Mouse (Mus musculus) embryo, embryonic 11.5 days (tissue): Measurements from ENCODE around the gene Fgf10.

Experiments
- DNase-seq: peaks from one replicate; pipeline ENCODE4 v3.0.0-alpha.2; 2012; ENCODE audit warnings: low read depth, low spot score

Gene Fgf10

DNA sequence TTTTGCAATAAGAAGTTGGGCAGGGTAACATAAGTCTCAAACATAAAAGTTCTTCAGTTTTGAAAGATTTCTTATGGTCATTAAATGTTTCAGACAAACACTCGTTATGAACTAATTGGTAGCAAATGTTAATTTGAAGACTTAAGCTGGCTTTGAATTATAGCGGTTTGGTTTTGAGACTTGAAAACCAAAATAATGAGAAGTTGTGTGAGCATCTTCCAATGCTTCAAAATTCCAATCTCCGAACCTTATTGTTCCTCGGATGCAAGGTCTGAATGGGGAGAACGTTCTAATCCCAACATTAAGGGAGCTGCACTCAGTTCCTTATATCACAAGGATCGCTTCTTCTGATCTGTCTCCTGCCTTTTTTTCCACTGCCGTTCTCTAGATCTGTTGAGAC is at the start of gene Fgf10:
Gene Fgf10 (plus strand): TSS at position 301 of the 400 bp plus-strand sequence.
- DNase-seq, result no peak

DNA sequence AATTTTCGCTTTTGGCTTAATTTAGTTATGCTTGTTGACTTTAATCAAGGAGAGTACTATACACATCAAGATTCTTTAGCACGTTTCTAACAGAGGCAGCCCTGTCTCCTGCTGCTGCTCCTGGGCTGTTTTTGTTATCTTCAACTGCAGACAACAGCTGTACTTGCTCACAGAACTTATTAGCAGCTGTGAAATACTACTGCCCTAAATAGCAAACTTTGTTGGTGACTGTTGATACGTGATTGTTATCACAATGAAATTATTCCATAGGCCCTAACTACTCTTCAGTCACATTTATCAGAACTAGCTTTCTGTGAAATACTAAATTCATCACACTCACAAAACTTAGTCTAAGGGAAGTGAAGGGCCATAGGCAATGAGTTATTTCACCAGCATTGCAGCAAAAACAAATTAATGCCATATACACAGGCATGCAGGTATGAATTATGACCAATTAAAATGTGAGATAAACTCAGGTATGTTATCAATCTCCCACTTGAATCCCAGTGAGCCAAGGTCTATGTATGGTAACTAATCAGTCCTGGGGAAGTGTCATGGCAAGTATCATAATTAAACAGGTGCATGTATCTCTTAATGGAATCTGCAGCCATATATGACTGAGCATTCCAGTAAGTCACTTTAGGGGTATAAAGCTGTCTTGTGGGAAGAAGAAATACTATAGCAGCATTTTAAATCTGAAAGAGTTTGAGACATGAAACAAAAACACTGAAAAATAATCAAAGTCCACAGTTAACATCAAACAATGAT is 39.7 kb upstream of the Fgf10 start:
- no peak for DNase-seq

DNA sequence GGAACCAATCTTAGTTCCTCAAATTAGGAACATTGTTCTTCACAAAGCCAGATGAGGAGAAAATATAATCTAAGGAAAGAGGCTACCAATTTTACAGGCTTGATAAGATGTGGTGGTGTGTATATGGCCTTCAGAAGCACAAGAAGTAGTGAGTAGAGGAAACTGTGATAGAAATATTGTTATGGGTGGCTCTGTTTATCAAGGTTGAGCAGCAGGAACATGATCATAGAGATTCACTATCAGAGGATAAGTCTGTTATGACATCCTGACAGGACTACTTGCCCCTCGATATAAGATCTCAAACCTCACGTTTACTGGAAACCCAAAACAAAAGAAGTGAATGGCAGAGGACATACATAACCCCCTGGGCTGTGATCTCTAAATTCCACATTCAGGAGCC is 38.1 kb upstream of the Fgf10 start:
- no peak for DNase-seq

DNA sequence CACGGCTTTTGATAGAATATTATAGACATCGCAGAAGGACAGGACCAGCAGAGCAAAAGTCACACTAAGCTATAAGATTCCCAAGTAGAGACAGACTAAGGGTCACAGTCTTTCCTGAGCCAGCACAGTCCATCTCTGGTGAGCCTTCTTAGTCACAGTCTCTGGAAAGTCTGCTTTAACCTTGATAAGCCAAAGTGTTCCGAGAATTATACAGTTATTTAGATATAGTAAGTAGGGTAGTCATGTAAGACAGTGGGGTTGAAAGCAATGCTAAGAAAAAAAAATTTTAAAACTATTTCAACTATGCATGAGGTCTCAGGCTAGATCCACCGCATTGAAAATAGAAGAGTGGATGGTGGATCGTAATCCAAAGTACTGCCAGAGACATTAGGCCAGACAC is 33.5 kb upstream of the Fgf10 start:
- DNase-seq, result no peak

DNA sequence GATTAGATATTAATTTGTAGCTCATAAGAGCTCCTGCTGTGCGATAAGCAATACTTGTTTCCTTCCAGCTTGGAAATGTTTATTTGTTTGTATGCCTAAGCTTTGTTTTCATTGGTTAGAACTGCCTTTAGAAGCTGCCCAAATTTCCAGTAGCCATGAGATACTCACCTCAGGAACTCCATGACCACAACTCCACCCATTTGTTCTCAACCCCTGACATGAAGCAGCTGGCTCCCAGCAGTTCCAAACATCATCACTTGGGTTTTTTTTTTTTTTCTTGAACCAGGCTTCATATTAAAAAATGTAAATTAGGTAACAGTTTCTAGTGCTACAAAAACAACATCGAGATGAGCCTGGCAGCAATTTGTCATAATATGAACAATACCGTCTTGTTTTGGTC is 27.0 kb upstream of the Fgf10 start:
- DNase-seq, result no peak

DNA sequence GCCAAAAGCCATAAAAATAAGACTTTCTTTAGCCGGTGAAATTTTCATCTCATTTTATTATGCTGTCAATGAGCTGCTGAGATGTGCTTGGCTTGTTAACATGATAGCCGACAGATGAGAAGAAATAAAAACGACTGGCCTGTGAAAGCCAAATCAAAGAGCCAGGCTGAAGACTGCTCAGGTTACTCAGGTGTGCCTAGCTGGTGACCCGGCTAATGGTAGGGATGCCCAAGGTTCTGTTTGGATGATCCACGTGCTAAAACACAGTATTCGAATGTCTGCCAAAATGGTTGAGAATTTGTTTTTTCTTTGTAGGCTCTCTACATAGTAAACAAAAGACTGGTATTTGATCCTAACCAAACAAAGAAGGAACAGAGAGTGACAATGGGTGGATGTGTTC is 26.5 kb upstream of the Fgf10 start:
- no peak for DNase-seq

DNA sequence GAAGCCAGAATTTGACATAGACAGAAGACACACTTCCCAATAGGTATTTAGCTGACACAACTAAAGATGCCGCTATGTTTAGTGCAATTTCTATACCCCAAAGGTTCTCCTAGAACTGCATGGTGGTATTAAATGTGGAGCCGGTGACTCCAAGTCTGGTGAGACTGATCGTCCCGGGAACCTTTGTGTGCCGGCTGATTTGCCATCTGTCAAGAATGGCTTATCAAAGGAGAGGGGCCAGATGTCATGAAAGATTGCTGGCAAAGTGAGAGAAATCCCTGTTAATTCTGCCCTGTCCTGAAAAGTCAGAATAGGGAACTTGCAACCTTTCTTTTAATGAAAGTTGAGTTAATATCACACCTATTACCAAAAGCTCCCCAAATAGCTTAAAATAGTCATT is 12.6 kb upstream of the Fgf10 start:
- no peak for DNase-seq

DNA sequence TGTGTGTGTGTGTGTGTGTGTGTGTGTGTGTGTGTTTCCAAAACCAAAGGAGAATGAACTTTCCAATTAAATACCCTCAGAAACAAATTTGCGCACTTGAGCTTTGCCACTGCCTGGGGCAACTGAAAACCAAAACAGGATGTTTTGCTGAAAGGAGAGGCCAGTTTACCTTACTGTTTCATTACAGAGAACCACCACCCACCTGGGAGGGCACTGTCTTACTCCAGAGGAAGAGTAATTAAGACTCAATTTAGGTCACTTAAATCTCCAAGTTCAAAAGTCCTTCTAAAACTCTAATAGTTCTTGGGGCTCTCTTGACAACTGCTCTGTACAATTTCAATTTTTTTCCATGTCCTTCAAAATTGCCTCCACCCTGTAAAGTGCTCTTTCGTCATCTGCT is 11.6 kb upstream of the Fgf10 start:
- DNase-seq, result no peak

DNA sequence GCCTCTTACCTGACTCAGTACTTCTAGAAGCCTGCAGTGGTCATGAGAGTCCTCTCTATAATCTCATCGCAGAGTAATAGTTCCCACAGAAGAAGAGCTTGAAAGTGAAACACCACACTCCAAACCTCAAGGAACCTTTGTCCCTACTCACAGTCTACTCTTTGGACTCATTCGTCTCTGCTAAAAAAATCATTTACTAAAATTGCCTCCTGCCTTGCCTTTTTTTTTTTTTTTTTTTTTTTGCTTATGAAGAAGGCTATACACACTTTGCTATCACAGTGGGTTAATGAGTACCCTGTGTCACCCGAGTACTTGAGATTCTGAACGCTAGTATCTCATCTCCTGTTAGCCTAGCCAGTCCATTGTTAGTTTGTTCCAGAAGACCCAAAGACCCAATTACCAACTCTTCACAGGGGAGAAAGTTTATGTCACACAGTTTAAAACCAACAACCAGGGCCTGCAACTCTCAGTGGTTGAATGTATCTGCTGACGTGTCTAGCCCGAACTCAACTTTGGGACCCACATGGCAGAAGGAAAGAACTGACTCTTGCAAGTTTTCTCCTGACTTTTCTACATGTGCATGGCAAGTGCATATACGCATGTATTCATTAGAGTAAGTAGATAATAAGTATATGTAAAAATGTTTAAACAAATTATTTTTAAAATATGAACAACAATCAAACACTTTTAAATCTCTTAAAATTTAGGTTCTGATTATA is 10.8 kb upstream of the Fgf10 start:
- no peak for DNase-seq

DNA sequence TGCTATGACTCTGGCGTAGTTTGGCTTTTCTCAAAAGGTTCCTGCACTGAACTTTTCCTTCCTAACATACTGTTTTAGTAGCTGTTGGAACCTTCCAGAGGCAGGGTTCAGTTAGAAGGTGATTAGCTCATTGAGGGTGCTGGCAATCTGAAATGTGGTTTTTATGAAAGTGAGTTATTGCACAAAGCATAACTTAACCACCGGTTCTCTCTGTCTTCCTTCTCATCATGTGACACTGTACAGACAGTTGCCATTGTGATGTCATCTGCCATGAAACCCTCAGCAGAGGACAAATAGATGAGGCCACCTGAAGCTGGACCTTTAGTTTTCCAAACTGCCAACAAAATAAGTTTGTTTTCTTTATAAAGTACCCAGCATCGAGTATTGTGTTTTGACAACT is 7.9 kb upstream of the Fgf10 start:
- no peak for DNase-seq

DNA sequence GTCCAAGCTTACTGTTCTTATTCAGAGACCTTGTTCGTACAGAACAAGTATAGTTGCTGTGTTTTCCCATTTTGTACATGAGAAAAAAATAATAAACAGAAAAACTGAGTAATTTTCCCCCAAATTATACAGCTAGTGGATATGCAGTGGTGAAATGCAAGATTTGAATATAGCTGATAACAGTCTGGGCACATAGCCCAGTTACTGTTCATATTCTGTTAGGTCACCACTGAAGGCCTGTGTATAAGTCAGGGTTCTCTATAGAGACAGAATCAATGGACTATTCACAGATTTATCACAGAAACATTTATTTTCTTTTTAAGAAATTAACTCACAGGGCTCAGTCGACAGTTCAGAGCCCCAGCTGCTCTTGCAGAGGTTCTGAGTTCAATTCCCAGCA is 4.7 kb upstream of the Fgf10 start:
- DNase-seq, result no peak

DNA sequence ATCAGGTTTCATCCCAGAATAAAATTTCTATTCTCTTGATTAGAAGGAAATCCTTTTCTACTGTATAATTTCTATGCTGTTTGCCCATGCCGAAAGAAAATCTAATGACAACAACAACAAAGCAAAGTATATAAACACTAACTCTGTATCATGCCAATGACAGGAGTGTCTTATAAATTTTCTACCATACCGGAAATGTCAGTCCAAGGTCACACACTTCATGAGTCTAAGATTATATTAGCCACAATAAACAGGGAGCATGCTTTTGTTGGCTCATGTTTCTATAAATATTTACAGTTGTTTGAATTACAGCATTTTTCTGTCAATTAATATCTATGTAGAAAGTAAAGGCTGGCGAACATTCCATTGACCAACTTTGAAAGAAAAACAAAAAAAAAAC is 9.6 kb downstream of the Fgf10 start:
- no peak for DNase-seq

DNA sequence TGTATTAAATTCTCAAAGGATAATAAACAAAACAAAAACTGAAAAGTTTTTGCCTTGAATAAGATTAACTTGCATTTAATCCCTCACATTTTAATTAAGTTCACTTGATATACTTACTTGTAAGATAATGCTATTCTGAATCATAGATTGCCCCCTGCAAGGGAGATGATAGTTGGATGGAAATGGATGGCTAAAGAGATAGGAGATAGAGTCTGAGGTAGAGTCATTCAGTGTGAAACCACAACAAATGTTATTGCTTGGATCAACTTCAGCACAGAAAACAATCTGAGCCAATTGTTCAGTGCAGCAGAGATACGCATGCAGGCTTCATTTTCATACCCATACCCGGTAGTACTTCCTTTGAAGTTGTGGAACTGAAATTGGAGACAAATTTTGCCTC is 23.5 kb downstream of the Fgf10 start:
- DNase-seq, result no peak

DNA sequence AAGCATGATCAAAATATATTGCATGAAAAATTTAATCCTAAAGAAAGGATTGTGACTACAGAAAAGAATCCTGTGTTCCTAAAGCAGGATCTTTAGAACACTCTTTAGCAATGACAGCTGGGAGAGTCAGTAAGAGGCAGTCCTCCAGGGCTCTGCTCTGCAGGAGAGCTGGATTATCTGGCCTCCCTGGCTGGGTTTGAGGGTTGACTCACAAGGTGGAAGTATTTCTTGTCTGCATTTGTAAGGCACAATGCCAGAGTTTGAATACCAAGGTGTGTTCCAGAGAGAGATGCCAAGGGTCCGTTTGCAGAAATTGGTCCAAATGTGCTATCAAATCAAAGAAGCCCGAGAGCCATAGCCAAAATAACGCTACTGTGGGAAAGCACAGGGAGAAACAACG is 25.5 kb downstream of the Fgf10 start:
- no peak for DNase-seq

DNA sequence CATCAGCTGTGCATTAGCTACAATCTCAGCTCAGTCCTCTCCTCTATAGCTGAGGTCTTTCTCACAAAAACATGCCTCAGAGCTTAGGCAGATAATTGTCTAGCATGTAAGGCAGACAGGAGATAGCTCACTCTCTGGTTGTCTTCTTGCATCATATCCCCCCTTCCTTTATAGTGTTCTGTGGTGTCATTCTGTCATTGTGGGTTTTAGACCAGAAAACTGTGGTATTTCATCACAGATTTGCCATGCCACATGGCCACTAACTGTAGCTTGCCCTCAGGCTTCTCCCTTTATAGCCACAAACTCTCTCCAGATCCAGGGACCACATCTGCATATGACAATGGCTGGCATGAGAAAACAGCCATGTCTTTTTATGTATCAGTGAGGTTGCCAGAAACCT is 34.1 kb downstream of the Fgf10 start:
- no peak for DNase-seq

DNA sequence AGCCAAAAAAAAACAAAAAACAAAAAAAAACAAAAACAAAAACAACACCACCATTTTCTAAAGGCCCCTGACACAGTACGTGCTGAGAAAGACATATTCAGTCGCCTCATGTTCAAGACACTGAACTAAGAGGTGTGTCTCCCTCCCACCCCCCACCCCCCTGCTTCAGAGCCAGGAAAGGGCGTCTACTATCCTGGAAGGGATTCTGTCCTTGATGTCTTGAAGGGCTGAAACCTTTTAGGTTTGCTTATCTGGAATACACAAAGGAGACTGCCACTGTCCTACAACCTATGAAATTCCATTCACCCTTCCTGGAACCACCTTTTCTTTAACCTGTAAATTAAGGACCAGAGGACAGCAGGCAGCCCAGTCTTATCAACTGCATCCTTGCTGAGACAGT is 36.1 kb downstream of the Fgf10 start:
- no peak for DNase-seq

DNA sequence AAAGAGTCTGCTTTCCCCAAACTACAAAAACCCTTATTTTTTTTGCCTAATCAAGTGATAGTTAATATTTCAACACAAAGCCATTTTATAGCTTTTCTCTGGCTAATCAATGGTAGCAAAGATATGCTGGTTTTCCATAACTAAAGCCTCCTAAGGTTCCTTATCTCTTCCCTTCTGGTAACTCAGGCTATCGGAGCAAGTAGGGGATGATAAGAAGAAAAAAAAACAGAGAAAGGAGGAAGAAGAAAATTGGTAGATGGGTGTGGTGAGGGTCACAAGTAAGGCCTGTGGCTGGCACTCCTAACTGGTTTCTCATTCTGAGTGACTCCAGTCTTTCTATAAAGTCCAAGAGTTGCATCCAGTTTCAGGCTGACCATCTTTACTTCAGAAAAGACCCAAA is 40.3 kb downstream of the Fgf10 start:
- DNase-seq, result no peak

DNA sequence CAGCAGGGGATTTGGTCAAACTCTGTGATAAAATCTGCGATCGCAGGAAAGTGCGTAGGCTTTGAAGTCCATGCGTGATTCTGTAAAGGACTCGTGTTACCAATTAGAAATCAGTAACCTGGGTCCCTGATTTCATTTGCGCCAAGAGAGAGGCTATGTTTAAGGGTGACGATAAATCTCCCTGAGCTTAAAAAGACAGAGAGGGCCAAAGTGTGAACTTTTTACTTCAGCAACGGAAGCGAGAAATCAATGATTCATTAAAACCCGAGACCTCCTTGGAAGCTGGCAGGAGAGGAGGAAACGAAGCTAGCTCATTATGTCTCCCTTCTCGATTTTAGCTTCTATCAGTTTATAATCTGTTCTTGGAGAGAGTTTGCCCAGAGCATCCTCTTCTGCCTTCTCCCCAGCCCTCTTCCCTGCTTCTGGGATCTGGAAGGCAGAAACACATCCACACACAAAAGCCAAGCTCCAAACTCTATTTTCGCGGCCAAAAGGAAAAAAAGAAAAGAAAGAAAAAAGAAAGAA is 44.1 kb downstream of the Fgf10 start:
- no peak for DNase-seq

DNA sequence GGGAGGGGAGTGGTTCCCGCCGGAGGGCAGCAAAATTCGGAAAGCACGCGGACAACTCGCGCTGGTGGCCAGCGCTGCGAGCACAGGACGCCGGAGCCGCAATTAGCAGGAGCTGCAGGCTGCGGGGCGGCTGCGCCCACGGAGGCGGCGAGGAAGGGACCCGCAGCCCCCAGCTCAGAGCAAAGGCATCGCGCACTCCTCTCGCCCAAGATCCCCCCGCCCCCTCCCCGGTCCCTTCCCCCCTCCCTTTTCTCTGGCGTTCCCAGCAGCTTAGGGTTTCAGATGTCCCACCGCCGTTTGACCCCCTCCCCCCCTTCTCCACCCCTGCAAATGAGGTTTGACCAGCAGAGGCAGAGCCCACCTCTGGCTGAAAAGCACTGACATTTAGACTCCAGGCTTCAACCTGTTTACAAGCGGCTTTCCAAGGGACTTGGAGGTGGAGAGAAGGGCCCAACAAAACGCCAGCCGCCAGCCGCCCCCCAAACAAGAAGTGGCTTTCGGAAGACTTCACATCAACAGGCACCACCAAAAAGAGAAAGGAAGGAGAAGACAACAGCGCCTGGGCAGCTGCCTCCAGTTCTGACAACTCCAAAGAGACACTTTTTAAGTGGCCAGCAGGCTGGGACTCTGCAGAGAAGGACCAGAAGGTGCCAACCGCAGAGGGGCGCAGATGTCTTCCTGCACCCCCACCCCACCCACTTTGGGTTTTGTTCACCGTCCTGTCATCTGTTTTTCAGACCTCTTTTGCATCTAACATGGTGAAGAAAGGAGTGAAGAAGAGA is 44.9 kb downstream of the Fgf10 start:
- DNase-seq, result no peak

DNA sequence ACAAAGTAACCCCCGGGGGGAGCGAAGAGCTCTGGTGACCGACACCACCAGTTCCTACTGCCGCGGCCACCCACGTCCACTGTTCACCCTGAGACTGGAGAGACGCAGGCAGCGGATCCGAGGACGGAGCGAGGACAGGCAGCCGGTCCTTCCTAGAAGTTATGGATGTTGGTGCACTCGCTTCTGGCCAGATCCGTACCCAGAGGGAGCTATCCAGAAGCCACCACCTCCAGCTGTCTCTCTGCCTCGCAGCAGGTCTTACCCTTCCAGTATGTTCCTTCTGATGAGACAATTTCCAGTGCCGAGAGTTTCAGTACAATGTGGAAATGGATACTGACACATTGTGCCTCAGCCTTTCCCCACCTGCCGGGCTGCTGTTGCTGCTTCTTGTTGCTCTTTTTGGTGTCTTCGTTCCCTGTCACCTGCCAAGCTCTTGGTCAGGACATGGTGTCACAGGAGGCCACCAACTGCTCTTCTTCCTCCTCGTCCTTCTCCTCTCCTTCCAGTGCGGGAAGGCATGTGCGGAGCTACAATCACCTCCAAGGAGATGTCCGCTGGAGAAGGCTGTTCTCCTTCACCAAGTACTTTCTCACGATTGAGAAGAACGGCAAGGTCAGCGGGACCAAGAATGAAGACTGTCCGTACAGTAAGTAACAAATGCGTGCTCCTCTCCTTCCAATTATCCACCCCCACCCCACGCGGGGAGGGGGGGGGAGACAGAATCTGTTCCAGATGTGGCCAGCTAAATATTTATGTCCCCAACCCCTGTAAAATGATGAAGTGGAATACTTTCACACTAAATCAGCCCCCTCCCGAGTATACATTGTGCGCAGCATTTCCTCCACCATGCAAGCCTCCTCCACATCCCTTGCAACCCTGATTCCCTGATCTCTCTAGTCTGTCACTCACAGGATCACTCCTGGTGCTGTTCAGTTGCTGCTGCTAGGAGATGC is 45.8 kb downstream of the Fgf10 start:
- DNase-seq, result no peak

DNA sequence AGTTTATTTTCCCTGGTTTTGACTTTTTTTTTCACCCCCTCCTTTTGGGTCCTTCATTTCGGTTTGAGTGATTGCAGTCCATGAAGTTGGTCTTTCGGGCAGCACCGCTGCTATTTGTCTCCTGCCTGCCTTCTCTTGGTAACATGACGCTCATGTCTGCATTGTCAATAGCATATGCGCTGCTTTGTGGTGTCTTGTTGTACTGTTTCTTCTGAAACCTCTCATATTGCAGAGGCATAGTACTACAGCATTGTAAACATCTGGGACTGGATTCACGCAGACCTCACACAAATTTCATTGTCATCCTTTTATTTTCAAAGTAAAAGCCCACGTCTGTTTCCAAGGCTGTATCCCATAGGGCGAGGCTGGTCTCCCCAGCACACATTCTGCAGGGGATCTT is 46.7 kb downstream of the Fgf10 start:
- DNase-seq, result no peak
